Mouse (Mus musculus) CH12.LX (cell line): Measurements from ENCODE around the gene Mpo. TPM values are rescaled to one million over a fixed set of nuclear protein-coding genes. Genes with fewer than 3 reads are reported as not detected.

Experiments used
- DNase-seq: peaks from one replicate; pipeline ENCODE4 v3.0.0-alpha.2; 2013; ENCODE audit errors: extremely low read depth
- H3K27ac ChIP-seq: 2 replicates; pipeline ENCODE4 v1.5.1; 2012; ENCODE audit warnings: low read depth, mild to moderate bottlenecking, control low read depth, moderate library complexity; ENCODE audit not compliant: insufficient read depth
- H3K27me3 ChIP-seq: replicated peaks from 2 replicates; pipeline ENCODE3; 2012; ENCODE audit warnings: inconsistent platforms
- H3K36me3 ChIP-seq, 2 experiments: replicated peaks in 1 of 2; 2 replicates each; pipeline versions ENCODE3 to v1.6.1; 2012; ENCODE audit warnings: inconsistent platforms in 1 of 2, low read length in 1 of 2, mild to moderate bottlenecking in 1 of 2, mixed read lengths in 1 of 2, moderate library complexity in 1 of 2; ENCODE audit not compliant: control insufficient read depth in 1 of 2, insufficient read depth in 1 of 2
- H3K4me1 ChIP-seq, 2 experiments: 2 replicates each; pipeline ENCODE4 v1.6.1; 2012; ENCODE audit warnings: inconsistent platforms in 1 of 2, moderate library complexity in 1 of 2; ENCODE audit not compliant: insufficient read depth in 2 of 2, control insufficient read depth in 1 of 2
- H3K4me2 ChIP-seq: 2 replicates; pipeline ENCODE4 v1.6.1; 2012; ENCODE audit warnings: low read depth, mild to moderate bottlenecking, control low read depth; ENCODE audit not compliant: poor library complexity, insufficient read depth, severe bottlenecking
- H3K4me3 ChIP-seq, 3 experiments: fragments of 150-350 bp in 1 of 3; sonication (generic) in 1 of 3; replicated peaks in 1 of 3; 2 replicates each; pipeline versions ENCODE3 to v1.5.1; 2011 to 2012; ENCODE audit warnings: low read depth in 2 of 3, low read length in 2 of 3, mild to moderate bottlenecking in 2 of 3, moderate library complexity in 2 of 3, control low read depth in 1 of 3, improper control_type of control experiment in 1 of 3, inconsistent platforms in 1 of 3, mixed read lengths in 1 of 3; ENCODE audit not compliant: poor library complexity in 1 of 3
- H3K79me2 ChIP-seq: replicated peaks from 2 replicates; pipeline ENCODE4 v1.6.1; 2012; ENCODE audit warnings: mild to moderate bottlenecking, moderate library complexity; ENCODE audit not compliant: control insufficient read depth, poor library complexity, insufficient read depth, severe bottlenecking; ENCODE audit errors: extremely low read depth
- H3K9ac ChIP-seq: 2 replicates; pipeline ENCODE4 v1.6.1; 2012; ENCODE audit warnings: low read depth, mild to moderate bottlenecking, control low read depth, moderate library complexity; ENCODE audit not compliant: insufficient read depth
- H3K9me3 ChIP-seq: replicated peaks from 2 replicates; pipeline ENCODE3; 2012; ENCODE audit warnings: low read length, inconsistent platforms, mixed read lengths
- BHLHE40 ChIP-seq: IDR thresholded peaks from 2 replicates; pipeline ENCODE4 v1.6.1; 2011; ENCODE audit warnings: mild to moderate bottlenecking, low read depth, low read length, improper control_type of control experiment
- CTCF ChIP-seq, 2 experiments: IDR thresholded peaks in 1 of 2; conservative IDR thresholded peaks in 1 of 2; 2 replicates each; pipeline ENCODE4 v1.5.1; 2011 to 2012; ENCODE audit warnings: low read depth in 2 of 2, low read length in 2 of 2, improper control_type of control experiment in 1 of 2, inconsistent platforms in 1 of 2, mild to moderate bottlenecking in 1 of 2, moderate library complexity in 1 of 2
- ETS1 ChIP-seq: conservative IDR thresholded peaks from 2 replicates; pipeline ENCODE4 v1.6.1; 2012; ENCODE audit warnings: low read depth, mild to moderate bottlenecking, inconsistent platforms, low read length, improper control_type of control experiment, moderate library complexity
- JUND ChIP-seq: conservative IDR thresholded peaks from 2 replicates; pipeline ENCODE4 v1.6.1; 2011; ENCODE audit warnings: low read depth, low read length, improper control_type of control experiment
- MAX ChIP-seq: IDR thresholded peaks from 2 replicates; pipeline ENCODE4 v1.6.1; 2011; ENCODE audit warnings: low read length, improper control_type of control experiment
- MXI1 ChIP-seq: IDR thresholded peaks from 2 replicates; pipeline ENCODE4 v1.6.1; 2011; ENCODE audit warnings: mild to moderate bottlenecking, low read depth, low read length, improper control_type of control experiment
- NELFE ChIP-seq: IDR thresholded peaks from 2 replicates; pipeline ENCODE4 v1.6.1; 2011; ENCODE audit warnings: low read depth, low read length, improper control_type of control experiment
- NRF1 ChIP-seq: IDR thresholded peaks from 2 replicates; pipeline ENCODE4 v1.6.1; 2014; ENCODE audit warnings: low read depth, mild to moderate bottlenecking, inconsistent platforms, low read length, improper control_type of control experiment, moderate library complexity
- PAX5 ChIP-seq: IDR thresholded peaks from 2 replicates; pipeline ENCODE4 v1.6.1; 2012; ENCODE audit warnings: low read length, inconsistent platforms, mixed read lengths
- POLR2A ChIP-seq: IDR thresholded peaks from 2 replicates; pipeline ENCODE4 v1.6.1; 2011; ENCODE audit warnings: low read depth, mild to moderate bottlenecking, improper control_type of control experiment, low read length
- TBP ChIP-seq: conservative IDR thresholded peaks from 2 replicates; pipeline ENCODE4 v1.6.1; 2011; ENCODE audit warnings: low read depth, low read length, improper control_type of control experiment
- UBTF ChIP-seq: IDR thresholded peaks from 2 replicates; pipeline ENCODE4 v1.6.1; 2012; ENCODE audit warnings: low read depth, mild to moderate bottlenecking, inconsistent platforms, low read length, improper control_type of control experiment, moderate library complexity
- USF2 ChIP-seq: conservative IDR thresholded peaks from 2 replicates; pipeline ENCODE4 v1.6.1; 2011; ENCODE audit warnings: low read depth, low read length, improper control_type of control experiment
- ZKSCAN1 ChIP-seq: IDR thresholded peaks from 2 replicates; pipeline ENCODE4 v1.6.1; 2012; ENCODE audit warnings: low read depth, inconsistent platforms, low read length, improper control_type of control experiment, borderline replicate concordance
- dilution Hi-C: fragments of 300-500 bp; cut with MboI; formaldehyde crosslinking; loops from 2 replicates; pipeline ENCODE4 v1.14.3; 2020; ENCODE audit warnings: low sequenced_read_pairs; ENCODE audit not compliant: extremely low pct_unique_long_range_greater_than_20kb, extremely low pct_ligation_motif_present
- in situ Hi-C: fragments of 300-500 bp; cut with MboI; formaldehyde crosslinking; loops from 3 replicates; pipeline ENCODE4 v1.14.3; 2019; ENCODE audit warnings: low sequenced_read_pairs, low pct_ligation_motif_present, low pct_unique_long_range_greater_than_20kb, mixed read lengths
- polyA plus RNA-seq: library from polyadenylated mRNA; unstranded; fragments of >175 nt; gene quantifications from 2 replicates; pipeline ENCODE4 v1.2.1, GENCODE M21; 2012; ENCODE audit warnings: low read depth; ENCODE audit not compliant: insufficient read length
- total RNA-seq, 2 experiments: library from RNA; depleted of rRNA; stranded (reverse); fragments of 300-350 nt in 1 of 2; fragments of >200 nt in 1 of 2; gene quantifications; 2 replicates each; pipeline ENCODE4 v1.2.3; 2012 to 2014

The Mpo gene
- total and polyA plus RNA-seq, 3 experiments: not detected

DNA sequence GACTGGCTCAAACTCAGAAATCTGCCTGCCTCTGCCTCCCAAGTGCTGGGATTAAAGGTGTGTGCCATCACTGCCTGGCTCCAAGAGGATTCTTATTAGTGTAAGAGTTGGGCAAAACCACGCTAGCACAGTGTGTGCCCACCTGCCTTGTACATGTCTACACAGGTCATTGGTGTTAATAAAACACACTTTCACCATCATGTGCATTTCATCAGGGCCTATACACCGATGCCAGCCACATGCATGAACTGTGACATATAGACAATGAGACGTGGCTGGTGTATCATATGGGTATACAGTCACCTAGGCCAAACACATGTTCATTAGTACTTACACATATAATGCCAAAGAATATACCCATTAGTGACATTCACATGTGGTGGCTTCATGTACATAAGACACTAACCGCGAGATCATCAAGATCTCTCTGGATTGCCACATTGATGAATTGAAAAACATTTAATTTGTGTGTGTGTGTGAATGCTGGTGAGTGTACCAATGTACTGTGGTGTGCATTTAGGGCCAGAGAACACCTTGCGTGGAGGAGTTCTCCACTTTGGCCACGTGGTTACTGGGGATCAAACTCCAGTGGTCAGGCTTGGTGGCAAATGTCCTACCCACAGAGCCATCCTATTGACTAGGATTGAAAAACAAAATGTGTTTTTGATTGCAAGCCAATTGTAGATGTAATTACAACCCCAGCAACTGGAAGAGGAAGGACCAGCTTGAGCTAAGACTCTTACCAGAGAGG is 35.0 kb upstream of the Mpo start:
- Histone ChIP-seq H3K79me2 (peaks cover 30% of the 10 kb centered on the region), H3K4me2 (peak overlapping the region; percentile 22), H3K27me3 (no peaks in the 10 kb centered on the region), H3K27ac (peak overlapping the region; percentile 99), H3K4me3 (peak overlapping the region; percentile 17 to 89 (median 81)), H3K36me3 (peaks cover 21 to 35% of the 10 kb centered on the region in 2 experiments), H3K9me3 (peaks cover 1% of the 10 kb centered on the region), H3K9ac (peak overlapping the region; percentile 98), H3K4me1 (peaks cover 22 to 56% of the 10 kb centered on the region in 2 experiments)
- peak; percentile 95 for DNase-seq
- in situ Hi-C loops (no loop called here), dilution Hi-C loops (no loop called here)
- peak; percentile 70; the same call in 1 of the 2 replicates for TF ChIP-seq USF2
- TF ChIP-seq NRF1: no peak
- TF ChIP-seq POLR2A: peak; percentile 84
- TF ChIP-seq UBTF: no peak
- TF ChIP-seq TBP: peak; percentile 45; the same call in 1 of the 2 replicates
- no peak for TF ChIP-seq JUND
- no peak for TF ChIP-seq ETS1

DNA sequence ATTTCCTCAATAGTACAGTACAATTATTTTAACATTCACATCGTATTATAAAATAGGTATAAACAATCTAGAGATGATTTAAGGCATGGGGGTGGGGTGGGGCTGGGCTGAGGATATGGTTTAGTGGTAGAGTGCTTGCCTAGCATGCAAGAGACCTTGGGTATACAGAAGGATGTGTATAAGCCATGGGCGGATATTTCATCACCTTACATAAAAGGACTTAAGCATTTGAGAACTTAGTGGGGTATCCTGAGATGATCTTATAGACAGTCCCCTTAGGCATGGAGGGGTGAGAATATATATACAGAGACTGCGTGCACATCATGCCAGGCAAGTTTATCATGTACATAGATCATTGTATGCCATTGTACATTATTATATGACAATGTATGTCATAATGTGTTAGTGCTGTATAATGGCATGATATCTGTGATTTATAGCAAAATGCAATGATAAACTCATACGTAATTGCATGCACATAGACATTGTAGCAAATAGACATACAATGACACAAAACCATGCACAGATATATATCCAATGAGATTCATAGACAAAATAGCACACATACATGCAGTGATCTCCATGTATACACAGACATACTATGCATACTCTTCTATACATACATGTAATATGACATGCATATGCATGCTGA is 34.3 kb upstream of the Mpo start:
- H3K4me3 ChIP-seq: no peak overlapping the region
- H3K4me1 ChIP-seq: peaks cover 16 to 48% of the 10 kb centered on the region in 2 experiments; a peak in 3 of 4 replicates
- DNase-seq: peak; percentile 96
- H3K9me3 ChIP-seq: peaks cover 7% of the 10 kb centered on the region
- H3K9ac ChIP-seq: peak overlapping the region; percentile 98; the same call in 1 of the 2 replicates
- peaks cover 28 to 43% of the 10 kb centered on the region in 2 experiments for H3K36me3 ChIP-seq
- no peak for TF ChIP-seq UBTF
- peak; percentile 56 for TF ChIP-seq POLR2A
- TF ChIP-seq BHLHE40: no peak
- dilution Hi-C loops: no loop called here
- H3K27me3 ChIP-seq: no peaks in the 10 kb centered on the region
- no peak overlapping the region; the same call in 1 of the 2 replicates for H3K4me2 ChIP-seq
- peak overlapping the region; percentile 66 for H3K27ac ChIP-seq
- H3K79me2 ChIP-seq: peaks cover 22% of the 10 kb centered on the region
- in situ Hi-C loops: no loop called here

DNA sequence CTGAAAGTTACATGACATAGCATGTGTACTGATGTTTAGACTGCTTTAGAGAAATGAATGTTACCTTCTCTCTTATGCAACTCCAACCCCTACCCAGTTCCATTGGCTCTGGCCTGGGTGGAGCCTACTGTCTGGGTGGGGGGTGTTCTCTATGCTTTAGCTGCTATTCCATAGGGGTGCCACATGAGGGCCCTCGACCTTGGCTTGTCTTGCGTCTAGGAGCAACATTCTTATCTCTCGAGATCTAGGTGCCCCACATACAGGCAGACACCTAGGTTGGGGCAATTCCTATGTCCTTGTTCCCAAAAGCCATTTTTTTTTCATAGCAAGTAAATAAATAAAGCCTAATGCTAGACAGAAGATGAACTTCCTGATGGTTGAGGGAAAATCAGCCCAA is 33.8 kb upstream of the Mpo start:
- peak overlapping the region; percentile 25; the same call in 1 of the 2 replicates for H3K9ac ChIP-seq
- H3K36me3 ChIP-seq: peaks cover 28 to 48% of the 10 kb centered on the region in 2 experiments
- peaks cover 21% of the 10 kb centered on the region for H3K79me2 ChIP-seq
- H3K4me1 ChIP-seq: peaks cover 13 to 44% of the 10 kb centered on the region in 2 experiments; a peak in 3 of 4 replicates
- H3K9me3 ChIP-seq: peaks cover 7% of the 10 kb centered on the region
- dilution Hi-C loops: no loop called here
- H3K4me2 ChIP-seq: peak overlapping the region; percentile 27
- TF ChIP-seq ZKSCAN1 (no peak), JUND (no peak), NELFE (no peak), MAX (no peak), TBP (peak; percentile 73), USF2 (peak; percentile 45), PAX5 (no peak), MXI1 (no peak), POLR2A (peak; percentile 90), CTCF (conservative IDR thresholded peaks at IDR 0.05 in 1 of 2, IDR thresholded peaks at IDR 0.05 in 1 of 2; ENCODE audit: low read depth in 2 of 2, low read length in 2 of 2) (peak in 1 of 2 experiments; percentile 45; a peak in 1 of 4 replicates)
- H3K27me3 ChIP-seq: no peaks in the 10 kb centered on the region
- DNase-seq: no peak
- in situ Hi-C loops: no loop called here
- peak overlapping the region; percentile 66 for H3K27ac ChIP-seq
- H3K4me3 ChIP-seq: no peak overlapping the region
